Mouse (Mus musculus): ENCODE data around the gene Atf6.

Atf6 gene

GRCm38 (mm10) chr1:170867691-170868105, at the start of gene Atf6:
TSS of gene Atf6 (minus strand) at chr1:170867771.
- peak; percentile 90 to 92 for DNase-seq (ENCODE audit: low spot score in 2 of 2)

GRCm38 (mm10) chr1:170915657-170916056, 48.1 kb upstream of the Atf6 start:
- no peak for DNase-seq (ENCODE audit: low spot score in 2 of 2)

GRCm38 (mm10) chr1:170912891-170913615, 45.5 kb upstream of the Atf6 start, which contains the start of gene Fcrlb:
TSS of gene Fcrlb (minus strand) at chr1:170912941.
- no peak for DNase-seq (ENCODE audit: low spot score in 2 of 2)

GRCm38 (mm10) chr1:170911907-170912660, 44.5 kb upstream of the Atf6 start:
- no peak for DNase-seq (ENCODE audit: low spot score in 2 of 2)

GRCm38 (mm10) chr1:170908341-170908740, 40.8 kb upstream of the Atf6 start:
- DNase-seq (ENCODE audit: low spot score in 2 of 2): no peak

- DNase-seq (ENCODE audit: low spot score in 2 of 2): peak; percentile 34 to 37
Measured at GRCm38 (mm10) chr1:170907456-170908191, 40.1 kb upstream of the Atf6 start.

GRCm38 (mm10) chr1:170907111-170907455, 39.5 kb upstream of the Atf6 start:
- no peak for DNase-seq (ENCODE audit: low spot score in 2 of 2)

- DNase-seq (ENCODE audit: low spot score in 2 of 2): no peak
Measured at GRCm38 (mm10) chr1:170903485-170903884, 35.9 kb upstream of the Atf6 start.

GRCm38 (mm10) chr1:170901536-170902238, 34.1 kb upstream of the Atf6 start:
- DNase-seq (ENCODE audit: low spot score in 2 of 2): peak; percentile 85 to 88

GRCm38 (mm10) chr1:170900799-170901467, 33.4 kb upstream of the Atf6 start:
- peak; percentile 65 to 72 for DNase-seq (ENCODE audit: low spot score in 2 of 2)

GRCm38 (mm10) chr1:170898413-170899075, 31.0 kb upstream of the Atf6 start:
- no peak for DNase-seq (ENCODE audit: low spot score in 2 of 2)

- no peak for DNase-seq (ENCODE audit: low spot score in 2 of 2)
Measured at GRCm38 (mm10) chr1:170896651-170897281, 29.2 kb upstream of the Atf6 start.

- DNase-seq (ENCODE audit: low spot score in 2 of 2): peak; percentile 18 to 24
Measured at GRCm38 (mm10) chr1:170894603-170895602, 27.3 kb upstream of the Atf6 start.

GRCm38 (mm10) chr1:170892279-170892678, 24.7 kb upstream of the Atf6 start:
- DNase-seq (ENCODE audit: low spot score in 2 of 2): no peak

- DNase-seq (ENCODE audit: low spot score in 2 of 2): no peak
Measured at GRCm38 (mm10) chr1:170891646-170892045, 24.1 kb upstream of the Atf6 start.

GRCm38 (mm10) chr1:170889310-170889709, 21.7 kb upstream of the Atf6 start:
- DNase-seq (ENCODE audit: low spot score in 2 of 2): no peak

GRCm38 (mm10) chr1:170886044-170886458, 18.5 kb upstream of the Atf6 start:
- DNase-seq (ENCODE audit: low spot score in 2 of 2): no peak

- peak; percentile 73 to 85 for DNase-seq (ENCODE audit: low spot score in 2 of 2)
Measured at GRCm38 (mm10) chr1:170884978-170885561, 17.5 kb upstream of the Atf6 start, which contains the start of the genes Gm26620 and Dusp12. TSS of gene Gm26620 (plus strand) at chr1:170885065. TSS of gene Dusp12 (minus strand) at chr1:170885540.

All from natural killer cell, adult 2 months (primary cell).